Mouse (Mus musculus): ENCODE data around the gene Igdcc4. TPM values are rescaled to one million over a fixed set of nuclear protein-coding genes. Genes with fewer than 3 reads are reported as not detected.

Igdcc4 gene
- polyA plus RNA-seq, 1 experiment: 0.15 TPM

GRCm38 (mm10) chr9:65107893-65108292 is 6.6 kb downstream of the Igdcc4 start:
- no peak overlapping the region for H3K4me3 ChIP-seq (ENCODE audit: insufficient read depth, low read length)
- TF ChIP-seq POLR2A (IDR thresholded peaks at IDR 0.05; ENCODE audit: borderline replicate concordance, low read depth, low read length): no peak
- TF ChIP-seq CTCF (IDR thresholded peaks at IDR 0.05; ENCODE audit: low read depth, low read length): no peak
- no peaks in the 10 kb centered on the region for H3K4me1 ChIP-seq (ENCODE audit: control insufficient read depth, insufficient read depth, low read length)
- no peak overlapping the region for H3K27ac ChIP-seq (ENCODE audit: insufficient read depth, low read depth, low read length)

GRCm38 (mm10) chr9:65109132-65110072 is 8.1 kb downstream of the Igdcc4 start:
- Histone ChIP-seq H3K27ac (ENCODE audit: insufficient read depth, low read depth, low read length) (no peak overlapping the region), H3K4me1 (ENCODE audit: control insufficient read depth, insufficient read depth, low read length) (no peaks in the 10 kb centered on the region), H3K4me3 (ENCODE audit: insufficient read depth, low read length) (no peak overlapping the region)
- TF ChIP-seq CTCF (IDR thresholded peaks at IDR 0.05; ENCODE audit: low read depth, low read length) (no peak), POLR2A (IDR thresholded peaks at IDR 0.05; ENCODE audit: borderline replicate concordance, low read depth, low read length) (no peak)

- TF ChIP-seq POLR2A (IDR thresholded peaks at IDR 0.05; ENCODE audit: borderline replicate concordance, low read depth, low read length) (no peak), CTCF (IDR thresholded peaks at IDR 0.05; ENCODE audit: low read depth, low read length) (no peak)
- no peak overlapping the region for H3K4me3 ChIP-seq (ENCODE audit: insufficient read depth, low read length)
Observed at GRCm38 (mm10) chr9:65111698-65112097, 10.4 kb downstream of the Igdcc4 start.

GRCm38 (mm10) chr9:65113694-65114093 is 12.4 kb downstream of the Igdcc4 start:
- Histone ChIP-seq H3K4me1 (ENCODE audit: control insufficient read depth, insufficient read depth, low read length) (no peaks in the 10 kb centered on the region), H3K4me3 (ENCODE audit: insufficient read depth, low read length) (no peak overlapping the region)
- TF ChIP-seq POLR2A (IDR thresholded peaks at IDR 0.05; ENCODE audit: borderline replicate concordance, low read depth, low read length) (no peak), CTCF (IDR thresholded peaks at IDR 0.05; ENCODE audit: low read depth, low read length) (no peak)

More at GRCm38 (mm10) chr9:65111698-65112097, 10.4 kb downstream of the Igdcc4 start:
- H3K27ac ChIP-seq (ENCODE audit: insufficient read depth, low read depth, low read length): no peak overlapping the region
- H3K4me1 ChIP-seq (ENCODE audit: control insufficient read depth, insufficient read depth, low read length): no peaks in the 10 kb centered on the region

GRCm38 (mm10) chr9:65115891-65116290 is 14.6 kb downstream of the Igdcc4 start:
- Histone ChIP-seq H3K4me1 (ENCODE audit: control insufficient read depth, insufficient read depth, low read length) (no peaks in the 10 kb centered on the region), H3K4me3 (ENCODE audit: insufficient read depth, low read length) (no peak overlapping the region), H3K27ac (ENCODE audit: insufficient read depth, low read depth, low read length) (no peak overlapping the region)
- no peak for TF ChIP-seq CTCF (IDR thresholded peaks at IDR 0.05; ENCODE audit: low read depth, low read length)
- TF ChIP-seq POLR2A (IDR thresholded peaks at IDR 0.05; ENCODE audit: borderline replicate concordance, low read depth, low read length): no peak

More at GRCm38 (mm10) chr9:65113694-65114093, 12.4 kb downstream of the Igdcc4 start:
- no peak overlapping the region for H3K27ac ChIP-seq (ENCODE audit: insufficient read depth, low read depth, low read length)

- Histone ChIP-seq H3K27ac (ENCODE audit: insufficient read depth, low read depth, low read length) (no peak overlapping the region), H3K4me1 (ENCODE audit: control insufficient read depth, insufficient read depth, low read length) (no peaks in the 10 kb centered on the region), H3K4me3 (ENCODE audit: insufficient read depth, low read length) (no peak overlapping the region)
- no peak for TF ChIP-seq CTCF (IDR thresholded peaks at IDR 0.05; ENCODE audit: low read depth, low read length)
- TF ChIP-seq POLR2A (IDR thresholded peaks at IDR 0.05; ENCODE audit: borderline replicate concordance, low read depth, low read length): no peak
Observed at GRCm38 (mm10) chr9:65117516-65117915, 16.2 kb downstream of the Igdcc4 start.

GRCm38 (mm10) chr9:65120935-65121334 is 19.6 kb downstream of the Igdcc4 start:
- peak; percentile 47; the same call in 1 of the 2 replicates for TF ChIP-seq CTCF (IDR thresholded peaks at IDR 0.05; ENCODE audit: low read depth, low read length)
- TF ChIP-seq POLR2A (IDR thresholded peaks at IDR 0.05; ENCODE audit: borderline replicate concordance, low read depth, low read length): no peak
- Histone ChIP-seq H3K4me3 (ENCODE audit: insufficient read depth, low read length) (no peak overlapping the region), H3K4me1 (ENCODE audit: control insufficient read depth, insufficient read depth, low read length) (no peaks in the 10 kb centered on the region), H3K27ac (ENCODE audit: insufficient read depth, low read depth, low read length) (no peak overlapping the region)

- TF ChIP-seq POLR2A (IDR thresholded peaks at IDR 0.05; ENCODE audit: borderline replicate concordance, low read depth, low read length): no peak
- no peak for TF ChIP-seq CTCF (IDR thresholded peaks at IDR 0.05; ENCODE audit: low read depth, low read length)
- H3K27ac ChIP-seq (ENCODE audit: insufficient read depth, low read depth, low read length): no peak overlapping the region
- no peaks in the 10 kb centered on the region for H3K4me1 ChIP-seq (ENCODE audit: control insufficient read depth, insufficient read depth, low read length)
- H3K4me3 ChIP-seq (ENCODE audit: insufficient read depth, low read length): no peak overlapping the region
Observed at GRCm38 (mm10) chr9:65122545-65122944, 21.3 kb downstream of the Igdcc4 start.

GRCm38 (mm10) chr9:65123552-65124168 is 22.4 kb downstream of the Igdcc4 start:
- TF ChIP-seq CTCF (IDR thresholded peaks at IDR 0.05; ENCODE audit: low read depth, low read length): peak; percentile 26; the same call in 1 of the 2 replicates
- TF ChIP-seq POLR2A (IDR thresholded peaks at IDR 0.05; ENCODE audit: borderline replicate concordance, low read depth, low read length): no peak
- Histone ChIP-seq H3K4me3 (ENCODE audit: insufficient read depth, low read length) (peak overlapping the region; percentile 42), H3K27ac (ENCODE audit: insufficient read depth, low read depth, low read length) (no peak overlapping the region), H3K4me1 (ENCODE audit: control insufficient read depth, insufficient read depth, low read length) (no peaks in the 10 kb centered on the region)

All from bone marrow macrophage, adult 2 months (primary cell).